Comparison of ENCODE assay signal across 24 mouse cellular contexts in the genomic region with DNA sequence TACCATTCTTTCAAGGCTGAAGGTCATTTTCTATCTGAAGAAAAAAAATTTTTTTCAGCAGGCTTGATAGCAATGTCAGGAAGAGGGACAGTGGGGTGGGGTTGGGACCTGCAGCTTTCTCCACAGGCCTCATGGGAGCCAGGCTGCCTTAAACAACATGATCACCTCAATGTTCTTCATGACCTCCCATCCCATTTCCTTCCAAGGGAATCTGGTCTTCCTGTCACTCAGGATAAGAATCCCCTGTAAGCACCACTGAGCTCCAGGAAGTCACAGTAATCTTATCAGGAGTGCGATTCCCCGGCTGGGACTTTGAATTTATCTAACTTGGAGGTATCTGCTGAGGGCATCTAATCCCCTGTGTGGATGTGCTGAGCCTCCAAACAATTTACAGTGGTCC. TPM values are rescaled to one million over a fixed set of nuclear protein-coding genes. Genes with fewer than 3 reads are reported as not detected.
DNase-seq lines count a peak whose midpoint lies in the region; ATAC-seq and TF ChIP-seq lines count a peak whose summit lies in the region.
"Had no signal": no experiment of that assay in that cellular context is flagged by ENCODE, and none has a peak within 500 bp of the region (broad histone marks: within the 10 kb centered on the region; RNA-seq: fewer than 3 reads in every experiment).

No protein-coding gene starts in this region.

- H3K79me2 ChIP-seq in heart, adult 2 months (replicated peaks; ENCODE audit: control insufficient read depth, insufficient read depth, low read length): no peaks in the 10 kb centered on the region

- TF ChIP-seq CTCF in heart, adult 2 months (IDR thresholded peaks at IDR 0.05): no peak

- no peak for TF ChIP-seq POLR2A in heart, adult 2 months (IDR thresholded peaks at IDR 0.05; ENCODE audit: insufficient read depth, low read depth, low read length)

- intact Hi-C loops in heart, adult 2 months (cut with DNase I): no loop called here
- intact Hi-C loops in heart, postnatal 25 days (cut with DNase I): no loop called here

- no peaks in the 10 kb centered on the region for H3K27me3 ChIP-seq in heart, embryonic 11.5 days (ENCODE audit: control insufficient read depth, insufficient read depth, low read length)
- H3K27me3 ChIP-seq in heart, adult 2 months (ENCODE audit: control insufficient read depth, insufficient read depth, low read length): no peaks in the 10 kb centered on the region
- H3K27me3 ChIP-seq in heart, embryonic 10.5 days (ENCODE audit: insufficient read depth, poor library complexity, severe bottlenecking): no peaks in the 10 kb centered on the region
- H3K27me3 ChIP-seq: CH12.LX; embryonic facial prominence, embryonic 12.5 days; forebrain, embryonic 13.5 days; forebrain, embryonic 15.5 days; Patski had no signal

- H3K36me3 ChIP-seq in heart, embryonic 11.5 days (ENCODE audit: control insufficient read depth, insufficient read depth, low read length): no peaks in the 10 kb centered on the region
- H3K36me3 ChIP-seq in heart, adult 2 months (ENCODE audit: control insufficient read depth, insufficient read depth, low read length): no peaks in the 10 kb centered on the region
- H3K36me3 ChIP-seq in heart, embryonic 10.5 days: no peaks in the 10 kb centered on the region
- H3K36me3 ChIP-seq: embryonic facial prominence, embryonic 10.5 days; embryonic facial prominence, embryonic 12.5 days; forebrain, embryonic 15.5 days; G1E had no signal

- no peak overlapping the region for H3K27ac ChIP-seq in heart, embryonic 11.5 days (ENCODE audit: low read depth, low read length)
- H3K27ac ChIP-seq in heart, adult 2 months: peak overlapping the region; percentile 23; the same call in 1 of the 2 replicates
- no peak overlapping the region for H3K27ac ChIP-seq in heart, embryonic 10.5 days
- H3K27ac ChIP-seq: embryonic facial prominence, embryonic 10.5 days; embryonic facial prominence, embryonic 12.5 days; forebrain, embryonic 13.5 days; forebrain, embryonic 15.5 days had no signal

- H3K4me2 ChIP-seq in heart, embryonic 11.5 days: no peak overlapping the region
- H3K4me2 ChIP-seq: embryonic facial prominence, embryonic 12.5 days; forebrain, embryonic 13.5 days; forebrain, embryonic 15.5 days had no signal

- ATAC-seq in heart, embryonic 11.5 days (replicated peaks; ENCODE audit: insufficient number of reproducible peaks, low FRiP score, low TSS enrichment): no peak
- ATAC-seq: activated CD4-positive, CD25-positive, alpha-beta regulatory T cell, adult 4 months; CD4-positive, CD25-positive, alpha-beta regulatory T cell, adult 4 months; forebrain, embryonic 13.5 days; forebrain, embryonic 15.5 days; Patski had no signal

- H3K9ac ChIP-seq in heart, embryonic 11.5 days (ENCODE audit: low read depth, low read length): no peak overlapping the region
- H3K9ac ChIP-seq in heart, adult 2 months (ENCODE audit: low read depth, low read length): no peak overlapping the region
- H3K9ac ChIP-seq: embryonic facial prominence, embryonic 12.5 days; forebrain, embryonic 13.5 days; forebrain, embryonic 15.5 days had no signal

- no peak overlapping the region for H3K4me3 ChIP-seq in heart, embryonic 11.5 days (ENCODE audit: low read depth, low read length)
- H3K4me3 ChIP-seq in heart, adult 2 months: no peak overlapping the region
- H3K4me3 ChIP-seq in heart, embryonic 10.5 days: no peak overlapping the region
- H3K4me3 ChIP-seq: embryonic facial prominence, embryonic 10.5 days; embryonic facial prominence, embryonic 12.5 days; forebrain, embryonic 13.5 days; forebrain, embryonic 15.5 days had no signal

- 17% methylated on average over 2 of the region's 2 CpGs for WGBS in heart, embryonic 11.5 days (ENCODE audit: insufficient replicate concordance)
- 22% methylated on average over 2 of the region's 2 CpGs for WGBS in heart, adult 2 months
- 8% methylated on average over 2 of the region's 2 CpGs for WGBS in heart, embryonic 10.5 days

- no peaks in the 10 kb centered on the region for H3K9me3 ChIP-seq in heart, embryonic 11.5 days (replicated peaks; ENCODE audit: control insufficient read depth, low read length)
- H3K9me3 ChIP-seq in heart, embryonic 10.5 days: no peaks in the 10 kb centered on the region
- H3K9me3 ChIP-seq: embryonic facial prominence, embryonic 10.5 days; embryonic facial prominence, embryonic 12.5 days; forebrain, embryonic 13.5 days; forebrain, embryonic 15.5 days; G1E had no signal

- peak; percentile 94 for DNase-seq in heart, adult 11 months
- DNase-seq in heart, adult 2 months: peak in 1 of 2 experiments; percentile 11
- no peak for DNase-seq in heart, embryonic 10.5 days (ENCODE audit: low spot score)
- peak; percentile 16 to 49 for DNase-seq in heart, adult 9 months (ENCODE audit: low spot score in 2 of 2)
- no peak for DNase-seq in heart, postnatal 25 days (ENCODE audit: low spot score)
- DNase-seq: adrenal gland, adult 8-10 months; adrenal gland, postnatal 14 days; adrenal gland, postnatal 36 days; B cell, adult 2 months; cerebellum, adult 11-12 months; cerebellum, adult 2 months; cerebellum, adult 9-10 months; cerebellum, postnatal 10 days; cerebellum, postnatal 25 days had no signal

- TF ChIP-seq EP300 in heart, adult 2 months (IDR thresholded peaks at IDR 0.05; ENCODE audit: insufficient read depth, low read depth, low read length): no peak

- H3K4me1 ChIP-seq in heart, embryonic 11.5 days (ENCODE audit: control insufficient read depth, insufficient read depth, low read length): no peaks in the 10 kb centered on the region
- H3K4me1 ChIP-seq in heart, adult 2 months (ENCODE audit: control insufficient read depth, insufficient read depth, low read length): no peaks in the 10 kb centered on the region; the same call in 1 of the 2 replicates
- peaks cover 11% of the 10 kb centered on the region for H3K4me1 ChIP-seq in heart, embryonic 10.5 days
- H3K4me1 ChIP-seq: embryonic facial prominence, embryonic 12.5 days had no signal

RNA-seq across cellular contexts. Expression of a gene that starts 17.9 kb away (rescaled TPM):
- 5.2 TPM in 2 replicates for polyA plus RNA-seq in heart, embryonic 11.5 days (2014; fragmentation: Nextera tagmentation; extraction: Ambion mirVana)
- total RNA-seq in heart, adult 2 months (2021): 1 to 10 TPM; 2.9 to 4.1 TPM
- 1.2 and 1.5 TPM in 2 replicates for polyA plus RNA-seq in heart, adult 2 months (2012; rRNA removed)
- 3.7 and 4.1 TPM in 2 replicates for polyA plus RNA-seq in heart, embryonic 10.5 days (2016; fragmentation: Nextera tagmentation; extraction: Ambion mirVana)
- 1 to 10 TPM; 2.4 to 2.6 TPM for total RNA-seq in heart, postnatal 25 days (2021)
- polyA plus RNA-seq: CD4-positive, CD25-positive, alpha-beta regulatory T cell, adult 4 months; G1E had no signal

Comparison
In these comparisons a context has a peak if more than half of its experiments do, and no peak if none do; other contexts are left out.
1. DNase-seq: peak in heart, adult 11 months (single experiment) and heart, adult 9 months (2 of 2); none in heart, embryonic 10.5 days (single experiment) and heart, postnatal 25 days (single experiment).